In the genomic region with DNA sequence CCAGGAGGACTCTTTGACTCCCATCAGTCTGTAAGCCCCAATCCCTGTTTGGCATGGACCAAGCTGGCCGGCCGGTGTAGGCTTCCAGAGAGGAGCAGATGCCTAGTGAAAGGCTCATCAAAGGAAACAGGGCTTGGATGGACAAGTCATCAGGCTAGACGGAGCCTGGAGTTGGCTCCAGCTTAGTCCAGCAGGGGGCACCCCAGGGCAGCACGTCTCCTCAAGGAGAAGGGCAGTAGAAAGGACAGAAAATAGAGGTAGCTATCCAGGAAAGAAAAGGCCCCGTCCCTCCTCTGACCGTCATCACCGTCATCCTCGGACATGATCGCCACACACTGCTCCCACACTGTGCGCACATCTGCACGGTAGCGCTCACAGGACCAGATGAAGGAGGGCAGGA, we compare ENCODE assay signal across 8 mouse cellular contexts. TPM values are rescaled to one million over a fixed set of nuclear protein-coding genes. Genes with fewer than 3 reads are reported as not detected.
A peak's percentile ranks its signal among the peaks of the same experiment; 100 is the strongest.
DNase-seq lines count a peak whose midpoint lies in the region; ATAC-seq and TF ChIP-seq lines count a peak whose summit lies in the region.

No protein-coding gene starts in this region.

- H3K4me3 ChIP-seq in C2C12 (ENCODE audit: insufficient read depth, poor library complexity, severe bottlenecking): no peak overlapping the region
- H3K4me3 ChIP-seq in bone marrow macrophage, adult 2 months (ENCODE audit: insufficient read depth, low read length): no peak overlapping the region
- H3K4me3 ChIP-seq in heart, embryonic 12.5 days: 0 out of 2 replicates have a peak overlapping the region, but pooled peaks have one; percentile 10
- no peak overlapping the region for H3K4me3 ChIP-seq in liver, embryonic 11.5 days (ENCODE audit: low read depth, low read length)
- H3K4me3 ChIP-seq in stomach, embryonic 15.5 days (replicated peaks): no peak overlapping the region

- peak; percentile 93 for DNase-seq in kidney, postnatal 10 days
- DNase-seq in liver, embryonic 11.5 days (ENCODE audit: low spot score): peak; percentile 82
- DNase-seq in neural tube, embryonic 10.5 days (ENCODE audit: extremely low spot score, low spot score): peak; percentile 88

- H3K79me2 ChIP-seq in C2C12 (ENCODE audit: control insufficient read depth, insufficient read depth): no peaks in the 10 kb centered on the region

- H3K27ac ChIP-seq in bone marrow macrophage, adult 2 months (ENCODE audit: insufficient read depth, low read depth, low read length): no peak overlapping the region
- H3K27ac ChIP-seq in heart, embryonic 12.5 days (ENCODE audit: poor library complexity, severe bottlenecking): no peak overlapping the region
- no peak overlapping the region for H3K27ac ChIP-seq in liver, embryonic 11.5 days (ENCODE audit: low read depth, low read length)
- H3K27ac ChIP-seq in stomach, embryonic 15.5 days: 0 out of 2 replicates have a peak overlapping the region, but pooled peaks have one; percentile 5

- H3ac ChIP-seq in C2C12 (ENCODE audit: control insufficient read depth, insufficient read length, low read depth): no peak overlapping the region

- H3K4me1 ChIP-seq in bone marrow macrophage, adult 2 months (ENCODE audit: control insufficient read depth, insufficient read depth, low read length): peaks cover 26% of the 10 kb centered on the region
- peaks cover 53% of the 10 kb centered on the region for H3K4me1 ChIP-seq in heart, embryonic 12.5 days (replicated peaks)
- peaks cover 4% of the 10 kb centered on the region for H3K4me1 ChIP-seq in liver, embryonic 11.5 days (replicated peaks; ENCODE audit: control insufficient read depth, insufficient read depth, low read length)
- peaks cover 34% of the 10 kb centered on the region for H3K4me1 ChIP-seq in stomach, embryonic 15.5 days

- no peaks in the 10 kb centered on the region for H3K79me3 ChIP-seq in C2C12 (ENCODE audit: low read depth)

- TF ChIP-seq POLR2A in bone marrow macrophage, adult 2 months (IDR thresholded peaks at IDR 0.05; ENCODE audit: borderline replicate concordance, low read depth, low read length): no peak

- no peaks in the 10 kb centered on the region for H3K36me3 ChIP-seq in C2C12 (ENCODE audit: control insufficient read depth, insufficient read depth)
- no peaks in the 10 kb centered on the region for H3K36me3 ChIP-seq in heart, embryonic 12.5 days
- H3K36me3 ChIP-seq in liver, embryonic 11.5 days (ENCODE audit: control insufficient read depth, insufficient read depth, low read length): no peaks in the 10 kb centered on the region
- no peaks in the 10 kb centered on the region for H3K36me3 ChIP-seq in stomach, embryonic 15.5 days

- ATAC-seq in erythroid progenitor cell, adult 5-6 weeks (replicated peaks; ENCODE audit: low FRiP score, poor library complexity, severe bottlenecking): peak; percentile 67
- no peak for ATAC-seq in heart, embryonic 12.5 days (ENCODE audit: insufficient number of reproducible peaks, low FRiP score)
- peak; percentile 27; the same call in 1 of the 2 replicates for ATAC-seq in liver, embryonic 11.5 days (replicated peaks; ENCODE audit: low FRiP score)
- ATAC-seq in stomach, embryonic 15.5 days (ENCODE audit: insufficient read depth, low FRiP score, low read depth): no peak; the same call in 1 of the 2 replicates

- peak overlapping the region; percentile 60; the same call in 1 of the 2 replicates for H3K9ac ChIP-seq in heart, embryonic 12.5 days
- no peak overlapping the region for H3K9ac ChIP-seq in liver, embryonic 11.5 days (ENCODE audit: low read depth, low read length)
- H3K9ac ChIP-seq in stomach, embryonic 15.5 days: no peak overlapping the region

- TF ChIP-seq CTCF in C2C12 (IDR thresholded peaks at IDR 0.05; ENCODE audit: control insufficient read depth, insufficient read depth, insufficient read length): peak; percentile 79
- TF ChIP-seq CTCF in bone marrow macrophage, adult 2 months (IDR thresholded peaks at IDR 0.05; ENCODE audit: low read depth, low read length): peak; percentile 88

- 9% methylated on average over 12 of the region's 12 CpGs for WGBS in heart, embryonic 12.5 days
- WGBS in liver, embryonic 11.5 days: 10% methylated on average over 12 of the region's 12 CpGs
- 9% methylated on average over 12 of the region's 12 CpGs for WGBS in stomach, embryonic 15.5 days

- peak overlapping the region; percentile 43 for H3K4me2 ChIP-seq in heart, embryonic 12.5 days
- H3K4me2 ChIP-seq in liver, embryonic 11.5 days: 0 out of 2 replicates have a peak overlapping the region, but pooled peaks have one; percentile 10
- H3K4me2 ChIP-seq in stomach, embryonic 15.5 days: no peak overlapping the region

- no peaks in the 10 kb centered on the region for H3K9me3 ChIP-seq in heart, embryonic 12.5 days (replicated peaks)
- no peaks in the 10 kb centered on the region for H3K9me3 ChIP-seq in liver, embryonic 11.5 days (ENCODE audit: control insufficient read depth, low read length)
- no peaks in the 10 kb centered on the region for H3K9me3 ChIP-seq in stomach, embryonic 15.5 days

- H3K27me3 ChIP-seq in C2C12 (ENCODE audit: control insufficient read depth, insufficient read depth, insufficient read length): peaks cover 29% of the 10 kb centered on the region
- H3K27me3 ChIP-seq in heart, embryonic 12.5 days (replicated peaks): peaks cover 45% of the 10 kb centered on the region
- H3K27me3 ChIP-seq in liver, embryonic 11.5 days (replicated peaks; ENCODE audit: control insufficient read depth, insufficient read depth, low read length): peaks cover 94% of the 10 kb centered on the region
- peaks cover 20% of the 10 kb centered on the region for H3K27me3 ChIP-seq in stomach, embryonic 15.5 days (replicated peaks)

TF ChIP-seq in C2C12, 6 proteins besides CTCF, POLR2A, EP300 and RAD21:
- TF ChIP-seq FOSL1 (IDR thresholded peaks at IDR 0.05; ENCODE audit: insufficient read depth, low read length, poor library complexity, severe bottlenecking) (no peak), MAX (IDR thresholded peaks at IDR 0.05) (no peak), MYOD1 (IDR thresholded peaks at IDR 0.05; ENCODE audit: control insufficient read depth, insufficient read length, low read depth) (no peak), USF1 (IDR thresholded peaks at IDR 0.05; ENCODE audit: low read depth) (no peak), CEBPB (IDR thresholded peaks at IDR 0.05; ENCODE audit: low read depth) (no peak), MYOG (IDR thresholded peaks at IDR 0.05; ENCODE audit: control insufficient read depth, extremely low read depth, insufficient read length) (no peak)

RNA-seq across cellular contexts. Expression of a gene that starts 2.2 kb away (rescaled TPM):
- 1.1 TPM for polyA plus RNA-seq in C2C12 (2012; fragmentation: generic; extraction: Trizol)
- 12.1 and 12.9 TPM in 2 replicates for polyA plus RNA-seq in bone marrow macrophage, adult 2 months (2012; ENCODE audit: insufficient read depth, insufficient read length, missing spikeins)
- total RNA-seq in erythroid progenitor cell, adult 5-6 weeks (2015; ENCODE audit: low replicate concordance): 1.1 and 2.5 TPM in 2 replicates
- 0.83 and 3.0 TPM in 2 replicates for total RNA-seq in erythroid progenitor cell, adult 5-6 weeks (2017; ENCODE audit: low replicate concordance)
- polyA plus RNA-seq in heart, embryonic 12.5 days (2016; fragmentation: Nextera tagmentation; extraction: Ambion mirVana): 19.2 and 21.9 TPM in 2 replicates
- 8.6 and 11.3 TPM in 2 replicates for polyA plus RNA-seq in liver, embryonic 11.5 days (2014; fragmentation: Nextera tagmentation; extraction: Ambion mirVana)
- 28.4 TPM in 2 replicates for polyA plus RNA-seq in stomach, embryonic 15.5 days (2015; fragmentation: Nextera tagmentation; extraction: Ambion mirVana)

RNA-seq across cellular contexts. Expression of a gene that starts 4.1 kb away (rescaled TPM):
- 0.05 TPM for polyA plus RNA-seq in C2C12 (2012; fragmentation: generic; extraction: Trizol)
- polyA plus RNA-seq in bone marrow macrophage, adult 2 months (2012; ENCODE audit: insufficient read depth, insufficient read length, missing spikeins): 43.3 and 52.6 TPM in 2 replicates
- total RNA-seq in erythroid progenitor cell, adult 5-6 weeks (2015; ENCODE audit: low replicate concordance): not detected in 2 replicates
- not detected in 2 replicates for total RNA-seq in erythroid progenitor cell, adult 5-6 weeks (2017; ENCODE audit: low replicate concordance)
- 1.9 and 2.2 TPM in 2 replicates for polyA plus RNA-seq in heart, embryonic 12.5 days (2016; fragmentation: Nextera tagmentation; extraction: Ambion mirVana)
- 0.17 and 0.32 TPM in 2 replicates for polyA plus RNA-seq in liver, embryonic 11.5 days (2014; fragmentation: Nextera tagmentation; extraction: Ambion mirVana)
- polyA plus RNA-seq in stomach, embryonic 15.5 days (2015; fragmentation: Nextera tagmentation; extraction: Ambion mirVana): 1.2 and 1.3 TPM in 2 replicates

RNA-seq across cellular contexts. Expression of a gene that starts 19.6 kb away (rescaled TPM):
- not detected for polyA plus RNA-seq in C2C12 (2012; fragmentation: generic; extraction: Trizol)
- polyA plus RNA-seq in bone marrow macrophage, adult 2 months (2012; ENCODE audit: insufficient read depth, insufficient read length, missing spikeins): not detected in 2 replicates
- total RNA-seq in erythroid progenitor cell, adult 5-6 weeks (2015; ENCODE audit: low replicate concordance): not detected in 2 replicates
- not detected in 2 replicates for total RNA-seq in erythroid progenitor cell, adult 5-6 weeks (2017; ENCODE audit: low replicate concordance)
- 6.4 and 7.8 TPM in 2 replicates for polyA plus RNA-seq in heart, embryonic 12.5 days (2016; fragmentation: Nextera tagmentation; extraction: Ambion mirVana)
- polyA plus RNA-seq in liver, embryonic 11.5 days (2014; fragmentation: Nextera tagmentation; extraction: Ambion mirVana): 0.29 and 0.74 TPM in 2 replicates
- polyA plus RNA-seq in stomach, embryonic 15.5 days (2015; fragmentation: Nextera tagmentation; extraction: Ambion mirVana): 0.97 and 1.1 TPM in 2 replicates

RNA-seq across cellular contexts. Expression of a gene that starts 28.3 kb away (rescaled TPM):
- polyA plus RNA-seq in C2C12 (2012; fragmentation: generic; extraction: Trizol): not detected
- polyA plus RNA-seq in bone marrow macrophage, adult 2 months (2012; ENCODE audit: insufficient read depth, insufficient read length, missing spikeins): 20.6 and 23.4 TPM in 2 replicates
- total RNA-seq in erythroid progenitor cell, adult 5-6 weeks (2015; ENCODE audit: low replicate concordance): 4.3 and 12.2 TPM in 2 replicates
- total RNA-seq in erythroid progenitor cell, adult 5-6 weeks (2017; ENCODE audit: low replicate concordance): 5.0 and 6.8 TPM in 2 replicates
- not detected in 2 replicates for polyA plus RNA-seq in heart, embryonic 12.5 days (2016; fragmentation: Nextera tagmentation; extraction: Ambion mirVana)
- not detected in 2 replicates for polyA plus RNA-seq in liver, embryonic 11.5 days (2014; fragmentation: Nextera tagmentation; extraction: Ambion mirVana)
- 0.41 and 0.64 TPM in 2 replicates for polyA plus RNA-seq in stomach, embryonic 15.5 days (2015; fragmentation: Nextera tagmentation; extraction: Ambion mirVana)

RNA-seq across cellular contexts. Expression of a gene that starts 30.4 kb away (rescaled TPM):
- polyA plus RNA-seq in C2C12 (2012; fragmentation: generic; extraction: Trizol): 69.9 TPM
- 70.1 and 76.5 TPM in 2 replicates for polyA plus RNA-seq in bone marrow macrophage, adult 2 months (2012; ENCODE audit: insufficient read depth, insufficient read length, missing spikeins)
- total RNA-seq in erythroid progenitor cell, adult 5-6 weeks (2015; ENCODE audit: low replicate concordance): 529 and 565 TPM in 2 replicates
- total RNA-seq in erythroid progenitor cell, adult 5-6 weeks (2017; ENCODE audit: low replicate concordance): 409 and 459 TPM in 2 replicates
- polyA plus RNA-seq in heart, embryonic 12.5 days (2016; fragmentation: Nextera tagmentation; extraction: Ambion mirVana): 105 and 121 TPM in 2 replicates
- polyA plus RNA-seq in liver, embryonic 11.5 days (2014; fragmentation: Nextera tagmentation; extraction: Ambion mirVana): 223 and 224 TPM in 2 replicates
- polyA plus RNA-seq in stomach, embryonic 15.5 days (2015; fragmentation: Nextera tagmentation; extraction: Ambion mirVana): 141 and 159 TPM in 2 replicates

Comparison
In these comparisons a context has a peak if more than half of its experiments do, and no peak if none do; other contexts are left out.
1. ATAC-seq: peak in erythroid progenitor cell, adult 5-6 weeks (single experiment) and liver, embryonic 11.5 days (single experiment); none in heart, embryonic 12.5 days (single experiment) and stomach, embryonic 15.5 days (single experiment).
2. RNA of a gene that starts 4.1 kb away (polyA plus RNA-seq): 43.3 to 52.6 TPM in bone marrow macrophage, adult 2 months; 1.9 to 2.2 TPM in heart, embryonic 12.5 days, 1.2 to 1.3 TPM in stomach, embryonic 15.5 days, 0.17 to 0.32 TPM in liver, embryonic 11.5 days and 0.05 TPM in C2C12 (single experiment); every median in the first group is over 10 times any median in the second.
3. Peak in every context shown above with its lines, with median percentiles within 50 percentile points of each other: DNase-seq.